Mouse (Mus musculus) midbrain, embryonic 11.5 days (tissue): ENCODE measurements at regions not wholly inside any gene's neighbourhood (a gene's known extent, or its start where the extent isn't known, plus 50 kb on each side); places are given as distances from the start of the nearest gene placed in this dataset.
"Not testable (repeated sequence)": the region's sequence is repeated elsewhere in the genome, so short reads cannot be mapped to it uniquely, and the experiment has no call there.

Experiments
- ATAC-seq: fragments of 200-750 bp; cut with Nextera tagmentation; 2 replicates; pipeline ENCODE4 v1.8.0; 2017; ENCODE audit warnings: moderate TSS enrichment, moderate library complexity; ENCODE audit not compliant: low FRiP score
- DNase-seq: peaks from one replicate; pipeline ENCODE4 v3.0.0; 2015; ENCODE audit warnings: low spot score; ENCODE audit errors: missing footprints
- H3K27ac ChIP-seq: fragments of 300-500 bp; sonication (generic); 2 replicates; pipeline ENCODE4 v1.5.1; 2014; ENCODE audit warnings: low read depth, low read length
- H3K27me3 ChIP-seq: fragments of 300-500 bp; sonication (generic); 2 replicates; pipeline ENCODE4 v1.6.1; 2014; ENCODE audit warnings: mild to moderate bottlenecking, low read length, moderate library complexity, mixed read lengths; ENCODE audit not compliant: control insufficient read depth, insufficient read depth
- H3K36me3 ChIP-seq: fragments of 300-500 bp; sonication (generic); 2 replicates; pipeline ENCODE4 v1.6.1; 2014; ENCODE audit warnings: mild to moderate bottlenecking, low read length, moderate library complexity, mixed read lengths; ENCODE audit not compliant: control insufficient read depth, insufficient read depth
- H3K4me1 ChIP-seq: fragments of 300-500 bp; sonication (generic); 2 replicates; pipeline ENCODE4 v1.6.1; 2014; ENCODE audit warnings: low read length; ENCODE audit not compliant: control insufficient read depth, insufficient read depth
- H3K4me2 ChIP-seq: fragments of 300-500 bp; sonication (generic); 2 replicates; pipeline ENCODE4 v1.6.1; 2014; ENCODE audit warnings: mild to moderate bottlenecking, moderate library complexity
- H3K4me3 ChIP-seq: fragments of 300-500 bp; sonication (generic); 2 replicates; pipeline ENCODE4 v1.5.1; 2014; ENCODE audit warnings: low read depth, low read length
- H3K9ac ChIP-seq: fragments of 300-500 bp; sonication (generic); 2 replicates; pipeline ENCODE4 v1.6.1; 2014; ENCODE audit warnings: low read length
- H3K9me3 ChIP-seq: fragments of 300-500 bp; sonication (generic); 2 replicates; pipeline ENCODE4 v1.6.1; 2016; ENCODE audit warnings: low read length; ENCODE audit not compliant: control insufficient read depth
- WGBS: fragments of 180-500 bp; shearing (Covaris S2); extraction: QIAGEN DNeasy Blood & Tissue Kit; methylation state at CpG from one replicate; pipeline ENCODE4 v1.1.7; 2014; 5-methylcytosine and 5-hydroxymethylcytosine counted together

DNA sequence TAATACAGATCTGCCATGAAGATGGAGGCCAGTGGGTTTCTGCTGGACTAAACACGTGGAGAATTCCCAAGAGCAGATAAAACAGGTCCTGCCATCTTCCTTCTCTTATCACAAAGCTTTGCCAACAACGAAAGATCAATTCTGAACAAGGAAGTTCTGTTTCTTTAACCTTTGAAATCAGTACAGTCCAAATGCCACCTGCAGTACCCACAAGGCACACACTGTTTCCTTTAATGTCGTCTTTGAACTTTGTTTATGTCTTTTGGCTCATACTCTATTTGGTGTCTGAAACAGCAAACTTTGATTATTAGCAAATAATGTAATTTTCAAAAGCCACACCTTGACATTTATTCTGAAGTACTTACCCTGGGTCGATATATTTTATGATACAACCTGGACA is 536.5 kb downstream of the Bckdhb start:
- no peak overlapping the region for H3K9ac ChIP-seq
- no peak for DNase-seq
- H3K4me1 ChIP-seq = no peaks in the 10 kb centered on the region
- H3K9me3 ChIP-seq = no peaks in the 10 kb centered on the region
- H3K4me2 ChIP-seq = no peak overlapping the region
- no peak overlapping the region for H3K4me3 ChIP-seq
- H3K36me3 ChIP-seq = no peaks in the 10 kb centered on the region
- no peak for ATAC-seq
- no peak overlapping the region for H3K27ac ChIP-seq
- 83% methylated on average over 4 of the region's 4 CpGs for WGBS
- H3K27me3 ChIP-seq = no peaks in the 10 kb centered on the region

DNA sequence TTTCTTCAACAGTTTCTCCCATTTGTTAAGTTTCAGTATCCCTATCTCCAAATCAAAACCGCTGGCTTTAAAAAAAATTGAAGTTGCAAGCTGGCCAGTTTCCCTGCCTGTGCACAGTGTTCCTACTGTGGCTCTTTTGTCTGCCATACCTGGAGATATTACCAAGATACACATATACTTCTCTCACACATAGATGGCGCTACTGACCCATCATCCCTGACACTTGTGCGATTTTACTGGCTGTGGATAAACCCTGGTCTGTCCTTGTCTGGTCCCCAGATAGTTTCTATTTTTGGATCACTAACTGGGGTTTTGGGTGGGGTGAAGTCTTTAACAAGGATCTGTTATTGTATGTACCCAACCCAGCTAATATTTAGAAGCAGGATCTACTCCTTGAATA is 541.8 kb downstream of the Bckdhb start:
- peak; percentile 82 for DNase-seq
- WGBS = 12% methylated on average over 3 of the region's 3 CpGs
- peak; percentile 67; the same call in 1 of the 2 replicates for ATAC-seq

DNA sequence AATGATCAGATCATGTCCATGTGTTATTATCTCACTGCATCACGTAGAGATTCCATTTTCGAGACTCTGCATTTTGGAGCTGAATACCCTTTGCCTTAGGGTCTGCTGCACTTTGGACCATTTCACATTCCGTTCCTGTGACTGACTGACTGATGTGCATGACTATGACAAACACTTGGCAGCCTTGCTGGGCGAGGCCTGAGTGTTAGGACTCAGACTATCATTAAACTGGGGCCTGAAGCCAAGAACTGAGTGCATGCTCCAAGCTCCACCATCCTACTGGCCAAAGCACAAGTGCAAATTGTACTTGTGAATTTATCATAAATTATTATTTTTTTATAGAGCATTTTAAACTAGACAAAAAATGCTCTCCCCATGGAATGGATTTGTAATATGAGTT is 547.8 kb downstream of the Bckdhb start:
- Histone ChIP-seq H3K36me3 (no peaks in the 10 kb centered on the region), H3K4me3 (no peak overlapping the region), H3K27me3 (no peaks in the 10 kb centered on the region), H3K9ac (no peak overlapping the region), H3K9me3 (no peaks in the 10 kb centered on the region), H3K4me1 (no peaks in the 10 kb centered on the region), H3K4me2 (no peak overlapping the region), H3K27ac (no peak overlapping the region)
- DNase-seq (no peak), ATAC-seq (no peak)
- WGBS = 88% methylated on average over 4 of the region's 4 CpGs

More for the DNA sequence above, 541.8 kb downstream of the Bckdhb start:
- Histone ChIP-seq H3K4me1 (no peaks in the 10 kb centered on the region), H3K4me2 (no peak overlapping the region), H3K4me3 (no peak overlapping the region), H3K27me3 (no peaks in the 10 kb centered on the region), H3K36me3 (no peaks in the 10 kb centered on the region), H3K27ac (no peak overlapping the region), H3K9ac (no peak overlapping the region), H3K9me3 (no peaks in the 10 kb centered on the region)

DNA sequence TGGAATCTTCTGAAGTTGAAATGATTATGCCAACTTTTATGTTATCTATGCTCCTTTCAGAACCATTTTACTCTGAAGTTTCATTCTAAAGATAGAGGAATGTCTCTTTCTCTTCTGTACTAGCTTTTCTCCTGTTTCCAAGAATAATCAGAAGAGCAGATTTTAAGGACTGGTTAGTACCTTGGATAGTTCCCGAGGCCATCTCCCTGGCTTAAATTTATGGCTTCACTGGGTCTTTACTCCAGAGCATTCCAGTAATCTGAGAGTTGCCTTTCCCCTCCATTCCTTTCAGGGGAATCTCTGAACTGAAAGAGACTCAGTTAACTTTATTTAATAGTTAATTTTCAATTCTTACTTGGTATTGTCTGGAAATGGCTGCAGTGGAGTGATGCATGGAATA is 551.0 kb downstream of the Bckdhb start:
- Histone ChIP-seq H3K4me1 (no peaks in the 10 kb centered on the region), H3K9me3 (no peaks in the 10 kb centered on the region), H3K9ac (no peak overlapping the region), H3K4me2 (no peak overlapping the region), H3K4me3 (no peak overlapping the region), H3K36me3 (no peaks in the 10 kb centered on the region), H3K27ac (no peak overlapping the region), H3K27me3 (no peaks in the 10 kb centered on the region)
- ATAC-seq = no peak
- no peak for DNase-seq
- 76% methylated on average over 1 of the region's 1 CpGs for WGBS

DNA sequence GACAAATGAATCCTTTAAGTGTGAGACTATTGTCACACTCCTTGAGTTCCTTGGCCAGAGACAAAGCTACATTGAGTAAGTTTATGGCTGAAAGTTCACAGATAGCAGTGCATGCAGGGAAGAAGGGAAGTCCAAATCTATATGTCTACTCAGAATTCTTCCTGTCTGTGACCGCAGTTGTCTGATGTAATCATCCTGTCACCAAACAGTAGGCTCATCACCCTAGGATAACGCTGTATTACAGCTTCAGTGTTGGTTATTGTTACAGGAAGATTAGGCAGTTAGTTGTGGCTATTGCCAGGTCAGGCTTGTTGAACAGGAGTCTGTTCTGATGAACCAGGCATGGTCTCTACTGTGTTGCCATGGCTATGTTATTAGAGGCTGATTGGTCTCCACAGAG is 574.6 kb downstream of the Bckdhb start:
- no peaks in the 10 kb centered on the region for H3K27me3 ChIP-seq
- no peak overlapping the region for H3K4me3 ChIP-seq
- no peak overlapping the region for H3K4me2 ChIP-seq
- 90% methylated on average over 2 of the region's 2 CpGs for WGBS
- no peak overlapping the region for H3K27ac ChIP-seq
- no peak for ATAC-seq
- no peaks in the 10 kb centered on the region for H3K36me3 ChIP-seq
- H3K9me3 ChIP-seq = no peaks in the 10 kb centered on the region
- no peaks in the 10 kb centered on the region for H3K4me1 ChIP-seq
- peak; percentile 79 for DNase-seq
- no peak overlapping the region for H3K9ac ChIP-seq

DNA sequence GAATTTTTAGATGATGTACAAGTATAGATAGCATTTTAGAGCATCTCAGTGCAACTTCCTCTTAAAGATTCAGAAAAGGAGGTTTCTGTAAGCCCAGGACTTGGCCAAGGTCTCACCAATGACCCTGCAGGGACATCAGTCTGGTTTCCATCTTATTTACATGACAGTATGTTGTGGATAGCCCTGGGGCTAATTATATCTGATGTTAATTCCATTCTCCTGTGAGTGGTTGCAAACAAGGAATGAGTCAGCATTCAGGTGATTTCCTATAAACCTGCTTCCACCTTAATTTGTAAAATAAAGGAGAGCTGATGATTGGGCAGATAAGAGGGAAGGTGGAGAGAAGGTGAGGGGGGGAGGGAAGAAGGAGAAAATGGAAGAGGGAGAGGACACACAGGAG is 578.0 kb downstream of the Bckdhb start:
- H3K4me1 ChIP-seq, H3K4me3 ChIP-seq, H3K36me3 ChIP-seq, H3K4me2 ChIP-seq, H3K27ac ChIP-seq, H3K27me3 ChIP-seq, DNase-seq, H3K9me3 ChIP-seq, ATAC-seq, H3K9ac ChIP-seq: not testable (repeated sequence)

DNA sequence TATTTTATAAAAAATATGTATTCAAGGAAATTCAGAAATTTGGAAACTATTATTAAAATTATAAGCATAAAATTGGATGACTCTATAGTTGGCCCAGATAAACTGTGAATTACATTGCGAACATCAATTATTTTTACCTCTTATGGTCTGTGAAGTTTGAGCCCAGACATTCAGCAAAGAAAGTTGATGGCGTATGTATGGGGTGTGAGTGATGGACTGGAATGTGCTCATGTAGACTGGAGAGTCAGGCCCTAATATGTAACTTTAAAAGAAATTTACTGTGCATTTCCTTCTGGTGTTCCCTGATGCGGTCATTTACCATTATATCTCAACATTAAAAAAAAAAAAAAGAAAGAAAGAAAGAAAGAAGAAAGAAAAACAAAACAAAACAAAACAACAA is 592.1 kb downstream of the Bckdhb start:
- Histone ChIP-seq H3K4me1 (no peaks in the 10 kb centered on the region), H3K4me3 (no peak overlapping the region), H3K36me3 (no peaks in the 10 kb centered on the region), H3K9ac (no peak overlapping the region), H3K4me2 (no peak overlapping the region), H3K27me3 (no peaks in the 10 kb centered on the region), H3K27ac (no peak overlapping the region), H3K9me3 (no peaks in the 10 kb centered on the region)
- DNase-seq = no peak
- WGBS = 90% methylated on average over 3 of the region's 3 CpGs
- no peak for ATAC-seq

DNA sequence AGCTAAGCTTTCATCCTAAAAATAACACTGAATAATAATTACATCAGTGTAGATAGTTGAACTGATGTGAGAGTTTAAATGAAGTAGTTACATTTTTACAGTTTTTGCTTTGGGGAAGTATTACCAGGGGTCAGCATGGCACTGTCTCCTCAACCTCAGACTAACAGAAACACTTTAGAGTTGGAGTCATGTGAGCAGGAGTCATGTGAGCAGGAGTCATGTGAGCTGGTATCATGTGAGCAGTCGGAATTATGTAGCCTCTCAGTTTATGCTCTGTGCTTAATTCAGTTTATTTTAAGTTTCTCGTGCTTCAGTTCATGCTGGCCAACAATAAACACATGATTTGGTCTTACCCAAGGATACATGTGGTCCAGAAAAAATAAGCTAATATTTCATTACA is 620.5 kb downstream of the Bckdhb start:
- Histone ChIP-seq H3K9ac (no peak overlapping the region), H3K4me3 (no peak overlapping the region), H3K27ac (no peak overlapping the region), H3K27me3 (no peaks in the 10 kb centered on the region), H3K4me1 (no peaks in the 10 kb centered on the region), H3K4me2 (no peak overlapping the region), H3K36me3 (no peaks in the 10 kb centered on the region), H3K9me3 (no peaks in the 10 kb centered on the region)
- DNase-seq (no peak), ATAC-seq (no peak)
- 84% methylated on average over 2 of the region's 2 CpGs for WGBS

DNA sequence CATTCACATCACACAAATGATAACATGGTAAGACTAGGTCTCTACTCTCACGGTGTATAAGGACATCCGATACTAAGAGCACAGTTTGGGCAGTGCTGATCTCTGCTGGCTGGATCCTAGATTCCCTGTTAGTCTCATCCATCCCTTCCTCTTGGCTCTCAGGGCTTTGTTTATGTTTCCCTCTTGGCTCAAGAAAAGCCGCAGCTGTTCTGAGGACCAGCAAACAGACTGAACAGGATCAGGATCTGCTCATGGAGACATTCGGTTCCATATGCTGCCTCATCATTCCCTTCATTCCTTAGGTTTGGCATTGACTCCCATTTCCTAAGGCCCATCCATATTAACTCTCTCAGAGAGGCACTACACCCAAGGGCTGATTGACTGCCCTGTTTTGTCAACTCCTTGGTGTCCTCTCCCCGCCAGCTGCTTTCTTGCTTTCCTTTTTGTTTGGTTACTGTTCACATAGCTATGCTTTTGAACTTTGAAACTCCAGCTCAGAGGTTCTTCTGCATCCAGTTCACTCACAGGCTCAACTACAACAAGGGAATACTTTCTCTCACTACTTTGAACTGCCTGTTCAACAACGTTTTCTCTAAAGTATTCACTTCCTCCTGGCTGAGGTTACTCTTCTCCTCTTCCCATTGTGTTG is 623.2 kb downstream of the Bckdhb start:
- WGBS = 81% methylated on average over 6 of the region's 6 CpGs
- Histone ChIP-seq H3K4me3 (no peak overlapping the region), H3K27ac (no peak overlapping the region), H3K9ac (no peak overlapping the region), H3K27me3 (no peaks in the 10 kb centered on the region), H3K36me3 (no peaks in the 10 kb centered on the region), H3K9me3 (no peaks in the 10 kb centered on the region), H3K4me2 (no peak overlapping the region), H3K4me1 (no peaks in the 10 kb centered on the region)
- ATAC-seq = no peak
- DNase-seq = no peak

DNA sequence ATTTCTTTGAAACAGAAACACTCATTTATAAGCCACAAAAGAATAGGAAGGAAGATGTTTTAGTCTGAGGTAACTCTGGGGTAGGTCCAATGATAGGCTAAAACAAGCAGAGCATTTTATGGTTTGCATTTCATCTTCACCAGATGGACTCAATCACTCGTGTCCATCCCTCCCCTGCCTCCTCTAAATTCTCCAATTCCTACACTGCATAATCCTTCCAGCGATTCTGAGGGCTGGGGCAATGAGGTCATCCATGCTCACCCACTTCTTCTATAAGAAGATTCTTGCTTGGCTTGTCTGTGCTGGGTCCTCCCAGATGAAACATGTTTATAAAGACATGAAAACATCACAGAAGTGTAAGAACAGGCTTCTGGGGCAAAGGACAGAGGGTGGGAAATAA is 630.3 kb downstream of the Bckdhb start:
- no peaks in the 10 kb centered on the region for H3K36me3 ChIP-seq
- H3K4me3 ChIP-seq = no peak overlapping the region
- 34% methylated on average over 2 of the region's 2 CpGs for WGBS
- H3K9me3 ChIP-seq = no peaks in the 10 kb centered on the region
- no peak overlapping the region for H3K4me2 ChIP-seq
- no peak overlapping the region for H3K27ac ChIP-seq
- H3K27me3 ChIP-seq = no peaks in the 10 kb centered on the region
- H3K9ac ChIP-seq = no peak overlapping the region
- DNase-seq (no peak), ATAC-seq (no peak)
- H3K4me1 ChIP-seq = no peaks in the 10 kb centered on the region
